11 mouse cellular contexts compared by ENCODE assay signal in the genomic region with DNA sequence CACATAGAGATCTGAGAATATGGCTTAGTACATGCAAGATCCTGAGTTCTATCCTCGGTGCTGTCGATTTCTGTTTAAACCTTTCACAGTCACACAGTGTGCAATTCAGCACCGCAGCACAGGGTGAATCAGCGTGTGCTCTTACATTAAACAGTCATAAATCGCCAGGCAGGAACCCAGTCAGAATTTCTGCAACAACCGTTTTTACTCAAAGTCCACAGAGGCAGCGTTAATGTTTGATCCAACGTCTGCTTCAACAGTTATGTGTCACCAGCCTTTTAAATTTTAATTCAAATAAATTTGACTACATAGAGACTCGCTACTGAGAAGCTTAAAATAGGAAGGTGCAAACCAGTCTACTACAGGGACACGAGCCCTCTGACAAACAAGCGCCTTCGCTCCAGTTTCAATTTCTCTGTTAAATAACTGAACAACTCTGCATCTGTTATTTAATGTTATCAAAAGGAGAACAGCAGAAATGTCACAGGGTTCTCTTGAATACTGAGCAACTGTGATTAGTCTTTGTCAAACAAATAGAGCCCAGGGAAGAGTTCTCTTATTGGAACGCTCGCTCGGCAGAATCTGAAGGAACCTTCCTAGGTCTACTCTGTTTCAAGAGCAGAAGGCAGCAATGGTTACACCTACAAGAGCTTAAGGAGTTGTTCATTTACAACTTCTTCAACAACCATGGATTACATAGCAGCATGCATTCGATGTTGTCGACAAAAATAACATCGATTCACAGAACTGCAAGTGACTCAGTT.
A peak's percentile ranks its signal among the peaks of the same experiment; 100 is the strongest.
DNase-seq lines count a peak whose midpoint lies in the region; ATAC-seq lines count a peak whose summit lies in the region.
"Had no signal": no experiment of that assay in that cellular context is flagged by ENCODE, and none has a peak within 500 bp of the region (broad histone marks: within the 10 kb centered on the region; RNA-seq: fewer than 3 reads in every experiment).

No protein-coding gene starts in this region.

- intact Hi-C loops in left cerebral cortex, postnatal 36 days (cut with DNase I) = no loop called here

- no peak overlapping the region for H3K27ac ChIP-seq in forebrain, embryonic 10.5 days
- H3K27ac ChIP-seq: heart, embryonic 10.5 days; lung, embryonic 15.5 days had no signal

- no peak overlapping the region for H3K4me3 ChIP-seq in forebrain, embryonic 10.5 days
- H3K4me3 ChIP-seq: heart, embryonic 10.5 days; lung, embryonic 15.5 days had no signal

- H3K4me1 ChIP-seq in forebrain, embryonic 10.5 days = peaks cover 7% of the 10 kb centered on the region
- H3K4me1 ChIP-seq: lung, embryonic 15.5 days had no signal

- H3K27me3 ChIP-seq in forebrain, embryonic 10.5 days (ENCODE audit: poor library complexity, severe bottlenecking) = no peaks in the 10 kb centered on the region
- H3K27me3 ChIP-seq: lung, embryonic 15.5 days had no signal

- peak; percentile 36 to 50 for DNase-seq in adrenal gland, postnatal 36 days
- DNase-seq in adrenal gland, adult 18-20 months (ENCODE audit: low spot score in 2 of 2) = no peak
- DNase-seq in adipocyte (ENCODE audit: low spot score) = peak; percentile 39
- peak; percentile 68 to 82 for DNase-seq in kidney, adult 8-10 months
- DNase-seq in T-cell, adult 2 months (ENCODE audit: low spot score) = no peak
- DNase-seq in forebrain, embryonic 10.5 days (ENCODE audit: extremely low spot score, low spot score) = no peak
- DNase-seq in left cerebral cortex, postnatal 36 days (ENCODE audit: low spot score in 2 of 2) = no peak
- DNase-seq: cerebellum, postnatal 25 days had no signal

- H3K9me3 ChIP-seq in forebrain, embryonic 10.5 days = no peaks in the 10 kb centered on the region
- H3K9me3 ChIP-seq: heart, embryonic 10.5 days; lung, embryonic 15.5 days had no signal

- peak; percentile 59 for ATAC-seq in megakaryocyte, adult 5-6 weeks (ENCODE audit: poor library complexity, severe bottlenecking)

- H3K36me3 ChIP-seq in forebrain, embryonic 10.5 days (replicated peaks) = no peaks in the 10 kb centered on the region
- H3K36me3 ChIP-seq: heart, embryonic 10.5 days; lung, embryonic 15.5 days had no signal

- WGBS in forebrain, embryonic 10.5 days = 96% methylated on average over 18 of the region's 18 CpGs

Comparison
In these comparisons a context has a peak if more than half of its experiments do, and no peak if none do; other contexts are left out.
1. DNase-seq: peak in adrenal gland, postnatal 36 days (2 of 2), adipocyte (single experiment) and kidney, adult 8-10 months (2 of 2); none in adrenal gland, adult 18-20 months (0 of 2), T-cell, adult 2 months (single experiment), forebrain, embryonic 10.5 days (single experiment) and left cerebral cortex, postnatal 36 days (0 of 2).